Mouse (Mus musculus): ENCODE measurements around the gene Perp.

DNA sequence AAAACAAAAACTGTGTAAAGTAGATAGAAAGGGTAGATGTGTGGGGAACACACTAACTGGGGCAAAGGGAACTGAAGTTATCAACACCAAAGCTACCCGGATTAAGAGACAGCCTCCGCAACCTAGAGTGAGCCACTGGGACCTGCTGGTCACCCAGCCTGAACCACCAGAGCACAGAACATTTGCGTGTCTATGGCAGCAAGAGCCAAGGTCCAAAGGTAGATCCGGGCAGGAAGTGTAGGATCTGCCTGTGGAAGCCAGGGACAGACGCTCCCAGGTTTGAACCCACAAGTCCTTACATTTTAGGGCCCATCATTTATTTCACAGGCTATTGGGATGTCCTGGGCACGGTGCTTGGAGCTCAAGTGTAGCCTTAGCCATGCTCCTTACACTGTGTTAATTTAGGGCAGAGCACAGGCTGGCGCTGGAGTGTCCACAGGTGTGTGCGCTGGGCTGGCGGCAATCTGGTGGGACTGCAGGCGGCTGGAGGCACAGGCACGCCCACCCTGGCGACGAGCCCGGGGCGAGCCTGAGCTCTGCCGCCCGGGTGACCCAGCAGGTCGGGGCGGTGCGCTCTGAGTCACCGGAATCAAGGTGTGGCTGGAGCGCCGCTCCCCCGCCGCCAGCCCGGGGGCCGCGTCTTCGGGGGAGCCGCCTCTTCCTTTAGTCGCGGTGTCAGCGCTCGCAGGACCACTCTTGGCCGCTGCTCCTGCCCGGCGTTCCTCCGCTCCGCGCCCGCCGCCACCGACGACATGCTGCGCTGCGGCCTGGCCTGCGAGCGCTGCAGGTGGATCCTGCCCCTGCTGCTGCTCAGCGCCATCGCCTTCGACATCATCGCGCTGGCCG, at the start of gene Perp:
- no peak for TF ChIP-seq CHD2 (IDR thresholded peaks at IDR 0.05; ENCODE audit: low read depth, low read length)
- TF ChIP-seq MAFK (IDR thresholded peaks at IDR 0.05; ENCODE audit: insufficient read depth, low read depth, low read length): no peak
- TF ChIP-seq ZNF384 (IDR thresholded peaks at IDR 0.05; ENCODE audit: low read depth, low read length): no peak
- TF ChIP-seq ZC3H11A (IDR thresholded peaks at IDR 0.05; ENCODE audit: borderline replicate concordance, low read depth, low read length): no peak

Data from ES-E14 (cell line).